Mouse (Mus musculus) ovary, postnatal 14 days (tissue): ENCODE results near the gene Bhlhe40.
A peak's percentile ranks its signal among the peaks of the same experiment; 100 is the strongest.

ENCODE experiments used
- DNase-seq: peaks from one replicate; pipeline ENCODE4 v3.0.0; 2022; ENCODE audit warnings: low spot score

The Bhlhe40 gene

GRCm38 (mm10) chr6:108663241-108664194 lies 3.1 kb downstream of the Bhlhe40 start:
- no peak for DNase-seq

GRCm38 (mm10) chr6:108664533-108665150 lies 4.2 kb downstream of the Bhlhe40 start:
- DNase-seq = no peak

DNA sequence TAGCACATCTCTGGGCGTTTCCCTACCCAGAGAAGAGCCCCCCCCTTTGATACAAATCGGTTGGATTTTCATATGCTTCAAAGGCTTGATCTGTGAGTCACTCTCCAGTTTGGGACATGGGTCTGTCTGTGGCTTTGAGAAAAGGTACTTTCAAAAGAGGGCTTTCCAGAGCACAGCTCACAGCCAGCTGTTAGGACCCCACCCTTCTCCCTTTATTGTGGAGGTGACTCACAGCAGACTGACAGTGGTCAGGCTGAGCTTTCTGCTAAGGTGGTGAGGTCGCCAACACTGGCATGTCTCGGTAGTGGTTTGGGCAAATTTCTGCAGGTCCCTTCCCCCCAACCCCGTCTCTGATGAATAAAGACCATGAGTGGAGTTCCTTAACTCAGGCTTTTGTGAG lies 5.2 kb downstream of the Bhlhe40 start:
- no peak for DNase-seq

- no peak for DNase-seq
Measured at GRCm38 (mm10) chr6:108666648-108667488, 6.4 kb downstream of the Bhlhe40 start.

DNA sequence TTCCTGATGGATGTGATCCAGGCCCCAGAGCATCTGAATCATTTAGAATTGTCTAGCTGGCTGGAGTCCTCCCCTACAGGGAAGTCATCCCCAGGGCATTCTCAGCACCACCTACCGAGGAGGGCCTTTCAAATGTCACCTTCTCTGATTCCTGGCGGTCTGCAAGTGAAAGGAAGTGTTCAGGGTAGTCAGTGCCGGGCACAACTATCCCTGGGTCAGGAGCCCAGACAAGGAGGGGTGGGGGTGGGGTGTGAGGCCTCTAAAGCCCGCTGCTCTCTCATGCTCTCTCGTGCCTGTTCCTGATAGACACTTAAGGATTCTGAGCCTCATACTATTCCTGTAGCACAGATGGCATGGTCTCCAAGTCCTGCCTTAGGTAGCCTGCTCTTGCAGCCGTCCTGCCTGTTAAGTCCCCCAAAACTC lies 7.2 kb downstream of the Bhlhe40 start:
- no peak for DNase-seq

- DNase-seq = peak; percentile 62
Measured at GRCm38 (mm10) chr6:108668321-108668786, 7.9 kb downstream of the Bhlhe40 start.

DNA sequence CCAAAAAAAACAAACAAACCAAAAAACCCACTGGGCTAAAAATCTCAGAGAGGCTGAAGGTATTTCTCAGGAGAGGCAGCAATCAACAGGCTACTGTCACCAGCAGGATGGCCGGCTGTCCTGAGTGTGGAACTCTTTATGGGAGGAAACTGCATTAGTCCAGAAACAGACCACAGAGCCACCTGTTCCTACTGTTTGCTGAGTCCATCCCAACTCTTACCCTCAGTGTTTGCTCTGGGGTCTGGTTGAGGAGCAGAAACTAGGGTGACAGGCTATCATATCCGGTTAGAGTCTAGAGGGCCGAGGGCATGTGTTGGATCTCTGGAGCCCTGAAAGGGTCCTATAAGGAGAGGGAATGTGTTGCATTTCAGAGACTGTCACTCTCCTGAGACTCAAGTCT lies 9.8 kb downstream of the Bhlhe40 start:
- DNase-seq = no peak

- no peak for DNase-seq
Measured at GRCm38 (mm10) chr6:108670821-108671220, 10.4 kb downstream of the Bhlhe40 start.

DNA sequence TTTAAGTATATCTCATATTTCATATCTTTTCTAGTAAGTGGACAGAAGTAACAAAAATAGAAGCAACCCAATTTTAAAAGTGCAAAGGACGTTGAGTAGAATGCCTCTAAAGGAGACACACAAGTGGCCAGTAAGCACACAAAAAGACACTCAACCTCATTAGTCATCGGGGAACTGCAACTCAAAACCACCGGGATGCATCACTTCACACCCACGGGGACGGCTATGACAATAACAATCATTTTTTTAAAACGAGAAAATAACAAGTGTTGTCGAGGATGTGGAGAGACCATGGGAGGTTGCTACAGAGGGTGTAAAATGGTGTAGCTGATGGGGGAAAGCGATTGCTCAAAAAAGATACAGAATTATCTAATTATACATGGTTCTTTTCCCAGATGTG lies 11.7 kb downstream of the Bhlhe40 start:
- no peak for DNase-seq

GRCm38 (mm10) chr6:108674221-108674620 lies 13.8 kb downstream of the Bhlhe40 start:
- DNase-seq = no peak

DNA sequence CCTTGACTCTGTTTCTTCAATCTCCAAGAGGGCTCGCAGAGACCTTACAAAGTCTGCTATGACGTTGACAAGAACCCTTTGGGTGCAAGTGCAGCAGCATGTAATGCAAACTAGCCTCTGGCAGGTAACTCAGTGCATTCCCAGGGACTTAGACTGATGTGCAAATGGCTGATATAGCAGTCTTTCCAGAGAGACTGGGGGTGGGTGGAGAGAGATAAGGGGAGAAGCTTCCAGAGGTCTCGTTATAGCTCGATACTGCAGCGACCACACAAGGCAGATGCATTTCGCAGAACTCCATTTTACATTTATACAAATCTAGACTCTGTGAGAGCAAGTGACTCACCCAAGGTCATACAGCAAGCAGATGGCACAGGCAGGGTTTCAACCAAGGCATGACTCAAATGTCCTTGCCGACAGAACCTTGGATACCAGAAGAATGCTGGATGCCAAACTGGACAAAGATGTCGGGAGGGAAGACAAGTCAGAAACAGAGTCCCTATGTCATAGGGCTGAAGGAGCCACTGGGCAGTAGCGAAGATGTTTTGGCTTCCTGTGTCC lies 16.4 kb downstream of the Bhlhe40 start:
- DNase-seq = no peak

DNA sequence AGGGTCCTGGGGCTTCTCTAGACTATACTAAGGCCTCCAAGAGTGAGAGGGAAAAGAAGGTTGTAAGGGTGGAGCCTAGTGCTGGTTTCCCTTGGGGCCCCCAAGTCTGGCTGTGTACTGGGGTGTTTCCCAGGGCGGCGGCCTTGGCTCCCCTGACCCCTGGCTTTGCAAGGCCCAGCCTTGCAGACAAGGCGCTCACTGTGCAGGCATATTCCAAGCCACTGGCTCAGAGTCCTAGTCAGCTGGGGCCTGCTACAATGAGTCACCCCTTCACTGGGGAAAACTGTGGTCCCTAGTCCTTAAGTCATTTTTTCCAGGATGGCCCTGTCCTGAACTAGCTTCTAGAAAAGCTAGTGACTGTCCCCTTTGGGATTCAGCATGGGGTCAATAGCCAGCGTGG lies 17.3 kb downstream of the Bhlhe40 start:
- DNase-seq = no peak

DNA sequence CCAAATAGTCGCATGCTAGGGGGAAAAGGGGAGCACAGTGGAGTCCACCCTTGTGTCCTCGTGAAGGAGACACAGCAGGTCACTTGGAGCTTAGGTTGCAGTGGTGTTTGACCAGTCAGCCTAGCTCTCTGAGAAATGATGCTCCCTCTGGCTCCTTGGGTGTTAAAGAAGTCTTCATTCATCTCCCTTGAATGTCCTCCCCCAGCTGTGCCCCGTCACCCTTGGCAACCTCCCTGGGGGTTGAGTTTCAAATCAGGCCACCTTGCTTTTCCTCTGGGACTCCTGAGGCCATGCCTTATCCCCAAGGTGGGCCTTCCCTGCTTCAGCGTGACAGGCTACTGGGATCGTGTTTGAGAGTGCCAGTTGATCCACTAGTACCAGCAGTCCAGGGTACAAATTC lies 17.8 kb downstream of the Bhlhe40 start:
- no peak for DNase-seq

GRCm38 (mm10) chr6:108680503-108680902 lies 20.1 kb downstream of the Bhlhe40 start:
- DNase-seq = no peak

- no peak for DNase-seq
Measured at GRCm38 (mm10) chr6:108681084-108681483, 20.7 kb downstream of the Bhlhe40 start.

GRCm38 (mm10) chr6:108683140-108683539 lies 22.7 kb downstream of the Bhlhe40 start:
- no peak for DNase-seq

DNA sequence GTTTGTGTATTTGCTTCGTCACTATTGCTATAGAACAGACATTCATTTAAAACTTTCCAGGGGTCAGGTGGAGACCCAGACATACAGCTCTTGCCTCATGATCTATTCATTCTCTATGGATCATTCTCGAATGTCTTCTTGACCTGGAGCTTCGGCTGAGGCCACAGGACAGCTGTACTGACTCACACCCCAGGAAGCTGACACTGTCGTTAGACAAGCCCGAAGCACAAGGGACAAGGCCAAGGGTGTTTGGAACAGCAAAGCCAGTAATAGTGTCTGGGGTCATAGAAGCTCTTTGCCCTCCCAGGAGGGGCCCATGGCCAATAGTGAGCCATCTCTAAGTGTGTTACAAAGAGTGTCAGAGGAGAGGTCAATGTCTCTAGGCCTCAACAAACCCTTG lies 24.0 kb downstream of the Bhlhe40 start:
- DNase-seq = no peak

DNA sequence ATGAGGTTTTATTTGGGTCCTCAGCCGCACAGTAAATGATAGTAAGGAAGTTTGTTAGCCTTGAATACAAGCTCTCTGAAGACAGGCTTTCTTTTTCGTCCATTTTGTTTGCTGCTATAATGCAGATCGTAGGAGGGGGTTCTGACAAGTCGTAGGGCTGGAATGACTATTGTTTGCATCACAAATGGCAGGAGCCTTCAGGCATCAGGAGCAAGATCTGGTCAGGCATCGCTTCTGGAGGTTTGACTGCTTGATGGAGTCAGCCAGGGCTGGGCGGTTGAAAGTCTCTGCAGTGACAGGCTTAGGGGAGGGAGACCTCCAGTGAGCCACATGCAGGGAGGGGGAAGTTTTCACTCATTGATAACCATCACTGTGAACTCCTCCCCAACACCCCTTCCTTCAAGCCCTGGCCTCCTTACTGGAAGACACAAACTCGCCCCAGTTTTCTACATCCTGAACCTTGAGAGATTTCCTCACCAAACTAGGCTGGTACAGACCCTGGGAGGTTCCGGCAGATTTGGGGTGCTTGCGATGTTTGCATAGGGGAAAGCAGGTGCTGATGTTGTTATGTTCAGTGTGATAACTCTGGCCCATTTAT lies 25.4 kb downstream of the Bhlhe40 start:
- DNase-seq = no peak

DNA sequence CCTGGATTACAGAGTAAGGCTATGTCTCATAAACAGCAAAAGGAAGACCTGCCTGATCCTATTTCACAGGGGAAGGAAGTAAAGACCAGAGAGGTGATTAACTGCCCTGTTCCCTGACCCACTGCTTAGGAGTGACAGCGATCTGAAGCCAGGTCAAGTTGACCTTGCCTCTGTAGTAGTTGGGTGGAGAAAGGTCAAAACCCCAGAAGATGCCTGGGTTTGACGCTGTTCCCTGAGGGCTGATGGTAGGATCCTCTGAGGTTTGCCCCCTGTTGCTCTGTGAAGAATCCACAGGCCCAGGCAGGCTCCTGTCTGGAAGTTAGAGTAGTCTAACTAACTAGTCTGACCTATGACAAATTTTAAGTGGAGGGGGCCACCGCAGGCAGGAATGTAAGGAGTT lies 26.5 kb downstream of the Bhlhe40 start:
- DNase-seq = no peak

- no peak for DNase-seq
Measured at GRCm38 (mm10) chr6:108688344-108688743, 27.9 kb downstream of the Bhlhe40 start.

- DNase-seq = no peak
Measured at GRCm38 (mm10) chr6:108692986-108693385, 32.6 kb downstream of the Bhlhe40 start.
